Mouse (Mus musculus) heart, embryonic 14.5 days (tissue): Measurements from ENCODE around the gene Slc27a2. TPM values are rescaled to one million over a fixed set of nuclear protein-coding genes. Genes with fewer than 3 reads are reported as not detected.
A peak's percentile ranks its signal among the peaks of the same experiment; 100 is the strongest.

ENCODE experiments used
- ATAC-seq: fragments of 200-750 bp; cut with Nextera tagmentation; 2 replicates; pipeline ENCODE4 v1.8.0; 2017; ENCODE audit warnings: low read depth, moderate TSS enrichment; ENCODE audit not compliant: insufficient number of reproducible peaks, insufficient read depth, low FRiP score
- H3K27ac ChIP-seq, 2 experiments: fragments of 200-500 bp in 1 of 2; fragments of 300-500 bp in 1 of 2; sonication (generic) in 1 of 2; replicated peaks in 1 of 2; 2 replicates each; pipeline ENCODE4 v1.5.1; 2012 to 2014; ENCODE audit warnings: low read depth in 2 of 2, low read length in 2 of 2, control low read depth in 1 of 2, mild to moderate bottlenecking in 1 of 2, mixed read lengths in 1 of 2; ENCODE audit not compliant: control insufficient read depth in 1 of 2, insufficient read depth in 1 of 2
- H3K27me3 ChIP-seq: fragments of 300-500 bp; sonication (generic); 2 replicates; pipeline ENCODE4 v1.6.1; 2014; ENCODE audit warnings: mild to moderate bottlenecking, low read length, control low read depth; ENCODE audit not compliant: control insufficient read depth, insufficient read depth
- H3K36me3 ChIP-seq: fragments of 300-500 bp; sonication (generic); 2 replicates; pipeline ENCODE4 v1.6.1; 2014; ENCODE audit warnings: mild to moderate bottlenecking, control low read depth, low read length, mixed read lengths; ENCODE audit not compliant: control insufficient read depth, insufficient read depth
- H3K4me1 ChIP-seq, 2 experiments: fragments of 200-500 bp in 1 of 2; fragments of 300-500 bp in 1 of 2; sonication (generic) in 1 of 2; 2 replicates each; pipeline ENCODE4 v1.6.1; 2012 to 2014; ENCODE audit warnings: low read length in 2 of 2, control low read depth in 1 of 2, mixed read lengths in 1 of 2; ENCODE audit not compliant: control insufficient read depth in 2 of 2, insufficient read depth in 2 of 2
- H3K4me2 ChIP-seq: fragments of 300-500 bp; sonication (generic); 2 replicates; pipeline ENCODE4 v1.6.1; 2014; ENCODE audit warnings: mild to moderate bottlenecking, low read length
- H3K4me3 ChIP-seq, 2 experiments: fragments of 200-500 bp in 1 of 2; fragments of 300-500 bp in 1 of 2; sonication (generic) in 1 of 2; 2 replicates each; pipeline ENCODE4 v1.5.1; 2012 to 2014; ENCODE audit warnings: low read length in 2 of 2, mild to moderate bottlenecking in 2 of 2, control low read depth in 1 of 2, low read depth in 1 of 2, moderate library complexity in 1 of 2; ENCODE audit not compliant: control insufficient read depth in 1 of 2, insufficient read depth in 1 of 2
- H3K9ac ChIP-seq: fragments of 300-500 bp; sonication (generic); 2 replicates; pipeline ENCODE4 v1.6.1; 2014; ENCODE audit warnings: mild to moderate bottlenecking, low read length
- H3K9me3 ChIP-seq: fragments of 300-500 bp; sonication (generic); 2 replicates; pipeline ENCODE4 v1.6.1; 2016; ENCODE audit warnings: low read length, control low read depth; ENCODE audit not compliant: control insufficient read depth
- WGBS: fragments of 180-500 bp; shearing (Covaris S2); extraction: QIAGEN DNeasy Blood & Tissue Kit; methylation state at CpG from one replicate; pipeline ENCODE4 v1.1.7; 2014; 5-methylcytosine and 5-hydroxymethylcytosine counted together
- polyA plus RNA-seq: library from polyadenylated mRNA; unstranded; fragments of >200 nt; fragmentation: Nextera tagmentation; extraction: Ambion mirVana; gene quantifications from 2 replicates; pipeline ENCODE4 v1.2.1, GENCODE M21; 2014

Gene Slc27a2
- polyA plus RNA-seq, 1 experiment from 2014 or later = 0.09 TPM

- H3K4me2 ChIP-seq = no peak overlapping the region
- no peaks in the 10 kb centered on the region for H3K36me3 ChIP-seq
- H3K9ac ChIP-seq = no peak overlapping the region
- peaks cover 0 to 5% of the 10 kb centered on the region in 2 experiments; a peak in 2 of 4 replicates for H3K4me1 ChIP-seq
- no peaks in the 10 kb centered on the region for H3K27me3 ChIP-seq
- ATAC-seq = no peak
- no peak overlapping the region for H3K4me3 ChIP-seq
- H3K9me3 ChIP-seq = no peaks in the 10 kb centered on the region
- no peak overlapping the region for H3K27ac ChIP-seq
- 86% methylated on average over 5 of the region's 5 CpGs for WGBS
Observed at GRCm38 (mm10) chr2:126542211-126542610, 10.0 kb upstream of the Slc27a2 start.

DNA sequence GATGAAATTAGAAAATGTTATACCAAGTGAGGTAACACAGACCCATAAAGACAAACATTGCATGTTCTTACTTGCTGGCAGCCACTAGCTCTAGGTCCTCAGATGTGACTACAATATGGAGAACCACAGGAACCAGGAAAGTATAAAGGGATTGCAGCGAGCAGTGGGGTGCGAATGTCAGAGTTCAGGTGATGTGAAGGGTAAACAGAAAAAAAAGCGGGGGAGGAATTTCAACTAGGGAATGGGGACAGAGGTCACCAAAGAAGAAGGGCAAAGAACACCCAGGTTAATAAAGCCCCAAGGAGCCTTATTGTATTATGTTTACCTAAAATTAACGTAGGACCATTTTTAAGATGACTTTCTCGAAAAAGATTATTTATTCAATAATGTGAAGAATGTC is 6.9 kb upstream of the Slc27a2 start:
- H3K4me2 ChIP-seq = no peak overlapping the region
- no peak overlapping the region for H3K9ac ChIP-seq
- WGBS = 69% methylated on average over 5 of the region's 5 CpGs
- no peaks in the 10 kb centered on the region for H3K9me3 ChIP-seq
- peaks cover 4% of the 10 kb centered on the region; the same call in 1 of the 2 replicates for H3K27me3 ChIP-seq
- no peak overlapping the region for H3K4me3 ChIP-seq
- ATAC-seq = no peak
- H3K4me1 ChIP-seq = peaks cover 0 to 4% of the 10 kb centered on the region in 2 experiments; a peak in 2 of 4 replicates
- no peaks in the 10 kb centered on the region for H3K36me3 ChIP-seq
- H3K27ac ChIP-seq = no peak overlapping the region

DNA sequence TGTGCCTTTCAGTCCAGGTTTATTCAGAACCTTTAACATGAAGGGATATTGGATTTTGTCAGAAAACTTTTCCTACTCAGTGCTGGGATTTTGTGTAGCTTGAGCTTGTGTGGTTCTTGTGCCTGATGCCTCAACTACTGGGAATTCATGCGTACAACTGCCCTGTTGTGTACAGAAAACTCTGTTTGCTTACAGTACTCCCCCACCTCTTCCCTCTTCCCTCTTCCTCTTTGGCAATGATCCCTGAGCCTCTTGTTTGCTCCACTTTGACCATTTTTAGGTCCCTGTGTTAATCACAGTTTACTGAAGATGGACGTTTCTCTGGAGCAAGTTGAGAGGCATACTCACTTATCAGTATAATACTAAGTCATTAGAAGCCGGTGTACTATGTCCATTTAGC is 5.8 kb upstream of the Slc27a2 start:
- Histone ChIP-seq H3K36me3 (no peaks in the 10 kb centered on the region), H3K4me3 (no peak overlapping the region), H3K9me3 (no peaks in the 10 kb centered on the region), H3K27me3 (peaks cover 15% of the 10 kb centered on the region), H3K4me1 (no peaks in the 10 kb centered on the region), H3K9ac (no peak overlapping the region), H3K27ac (no peak overlapping the region), H3K4me2 (no peak overlapping the region)
- no peak for ATAC-seq
- WGBS = 70% methylated on average over 3 of the region's 3 CpGs

GRCm38 (mm10) chr2:126549681-126550080 is 2.5 kb upstream of the Slc27a2 start:
- H3K4me3 ChIP-seq = no peak overlapping the region
- H3K9me3 ChIP-seq = no peaks in the 10 kb centered on the region
- no peak for ATAC-seq
- H3K9ac ChIP-seq = no peak overlapping the region
- H3K27me3 ChIP-seq = peaks cover 47% of the 10 kb centered on the region
- H3K4me2 ChIP-seq = no peak overlapping the region
- H3K36me3 ChIP-seq = no peaks in the 10 kb centered on the region
- H3K4me1 ChIP-seq = peaks cover 3 to 5% of the 10 kb centered on the region in 2 experiments; a peak in 1 of 4 replicates
- no peak overlapping the region for H3K27ac ChIP-seq
- WGBS = 76% methylated on average over 7 of the region's 7 CpGs

DNA sequence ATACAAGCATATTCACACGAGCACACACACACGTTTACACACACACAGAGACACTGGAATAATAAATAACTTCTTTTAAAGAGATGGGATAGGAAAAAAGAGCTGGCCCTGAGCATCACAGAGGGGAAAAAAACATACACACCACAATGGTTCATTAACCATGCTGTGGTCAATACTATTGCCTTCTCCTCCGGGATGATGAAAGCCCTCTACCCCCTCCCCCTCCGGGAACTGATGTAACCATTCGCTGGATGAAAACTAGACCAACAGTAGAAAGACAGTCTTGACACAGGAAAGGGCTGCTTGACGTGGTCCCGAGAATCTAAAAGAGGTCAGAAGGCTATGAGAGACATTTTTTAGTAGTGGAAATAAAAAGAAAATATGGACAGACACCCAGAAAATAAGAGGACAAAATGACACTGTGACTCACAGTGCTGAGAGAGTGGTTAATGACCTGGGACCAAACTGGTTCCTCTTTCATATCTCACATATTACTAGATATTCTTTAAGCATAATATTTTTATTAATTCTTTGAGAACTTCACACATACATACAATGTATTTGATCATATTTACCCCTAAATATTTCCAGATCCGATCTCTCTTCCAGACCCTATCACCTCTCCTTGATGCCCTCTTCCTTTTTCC is 840 bp upstream of the Slc27a2 start:
- H3K27ac ChIP-seq = no peak overlapping the region
- H3K36me3 ChIP-seq = no peaks in the 10 kb centered on the region
- 81% methylated on average over 8 of the region's 8 CpGs for WGBS
- H3K4me2 ChIP-seq = no peak overlapping the region
- ATAC-seq = no peak
- peaks cover 3 to 5% of the 10 kb centered on the region in 2 experiments; a peak in 1 of 4 replicates for H3K4me1 ChIP-seq
- H3K9me3 ChIP-seq = no peaks in the 10 kb centered on the region
- no peak overlapping the region for H3K4me3 ChIP-seq
- H3K9ac ChIP-seq = no peak overlapping the region
- H3K27me3 ChIP-seq = peaks cover 58% of the 10 kb centered on the region

GRCm38 (mm10) chr2:126551896-126552295 is 311 bp upstream of the Slc27a2 start:
- Histone ChIP-seq H3K4me1 (peaks cover 3 to 5% of the 10 kb centered on the region in 2 experiments; a peak in 1 of 4 replicates), H3K27me3 (peaks cover 58% of the 10 kb centered on the region), H3K4me2 (peak overlapping the region; percentile 93; the same call in 1 of the 2 replicates), H3K9me3 (no peaks in the 10 kb centered on the region), H3K4me3 (0 out of 4 replicates have a peak overlapping the region, but pooled peaks of 1 of the 2 experiments have one; percentile 55), H3K27ac (no peak overlapping the region), H3K9ac (no peak overlapping the region), H3K36me3 (no peaks in the 10 kb centered on the region)
- 29% methylated on average over 5 of the region's 5 CpGs for WGBS
- no peak for ATAC-seq

DNA sequence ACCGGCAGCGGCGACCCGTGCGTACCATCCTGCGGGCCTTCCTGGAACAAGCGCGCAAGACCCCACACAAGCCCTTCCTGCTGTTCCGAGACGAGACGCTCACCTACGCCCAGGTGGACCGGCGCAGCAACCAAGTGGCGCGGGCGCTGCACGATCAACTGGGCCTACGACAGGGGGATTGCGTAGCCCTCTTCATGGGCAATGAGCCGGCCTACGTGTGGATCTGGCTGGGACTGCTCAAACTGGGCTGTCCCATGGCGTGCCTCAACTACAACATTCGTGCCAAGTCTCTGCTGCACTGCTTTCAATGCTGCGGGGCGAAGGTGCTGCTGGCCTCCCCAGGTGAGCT is 1.1 kb downstream of the Slc27a2 start:
- H3K9ac ChIP-seq = peak overlapping the region; percentile 55; the same call in 1 of the 2 replicates
- H3K9me3 ChIP-seq = no peaks in the 10 kb centered on the region
- peaks cover 3 to 5% of the 10 kb centered on the region in 2 experiments; a peak in 1 of 4 replicates for H3K4me1 ChIP-seq
- H3K4me2 ChIP-seq = peak overlapping the region; percentile 93
- ATAC-seq = no peak
- peak overlapping the region; percentile 44 to 55 for H3K4me3 ChIP-seq
- 1% methylated on average over 26 of the region's 26 CpGs for WGBS
- no peaks in the 10 kb centered on the region for H3K36me3 ChIP-seq
- peaks cover 63% of the 10 kb centered on the region for H3K27me3 ChIP-seq
- no peak overlapping the region for H3K27ac ChIP-seq

- H3K27ac ChIP-seq = no peak overlapping the region
- no peaks in the 10 kb centered on the region for H3K36me3 ChIP-seq
- no peak overlapping the region for H3K4me2 ChIP-seq
- peaks cover 5 to 6% of the 10 kb centered on the region in 2 experiments; a peak in 2 of 4 replicates for H3K4me1 ChIP-seq
- 89% methylated on average over 5 of the region's 5 CpGs for WGBS
- no peaks in the 10 kb centered on the region for H3K9me3 ChIP-seq
- H3K27me3 ChIP-seq = peaks cover 57% of the 10 kb centered on the region
- H3K9ac ChIP-seq = no peak overlapping the region
- ATAC-seq = no peak
- H3K4me3 ChIP-seq = no peak overlapping the region
Observed at GRCm38 (mm10) chr2:126555533-126555932, 3.3 kb downstream of the Slc27a2 start.
